Mouse (Mus musculus): ENCODE results near the gene Stx7. TPM values are rescaled to one million over a fixed set of nuclear protein-coding genes. Genes with fewer than 3 reads are reported as not detected.

The Stx7 gene
- 45.4 TPM for polyA plus RNA-seq (2017; shearing (Covaris generic))

GRCm38 (mm10) chr10:24149135-24149781 lies at the start of gene Stx7:
TSS of gene Stx7 (plus strand) at chr10:24149302.

DNA sequence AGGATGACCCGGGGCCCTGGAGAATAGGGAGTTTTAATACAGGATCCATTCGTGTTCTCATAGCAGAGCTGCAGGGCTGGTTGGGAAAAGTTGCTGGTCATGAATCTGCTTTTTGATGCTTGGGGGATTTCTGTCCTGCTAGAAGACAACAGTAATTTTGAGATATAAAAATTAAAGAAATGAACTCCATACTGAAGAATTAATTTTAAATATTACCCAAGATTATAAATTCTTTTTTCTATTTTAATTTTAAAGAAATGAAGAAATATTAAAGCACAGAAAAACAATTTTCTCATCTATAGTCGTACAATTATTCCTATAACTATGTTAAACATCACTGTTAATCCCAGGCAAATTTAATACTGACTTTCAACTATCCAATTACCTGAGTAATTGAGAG lies 47.3 kb upstream of the Stx7 start, which contains the start of gene Taar8c:
Taar8c (minus strand) TSS at position 101 of the 400 bp plus-strand sequence.

GRCm38 (mm10) chr10:24109434-24109833 lies 39.7 kb upstream of the Stx7 start, which contains the start of gene Taar9:
TSS of gene Taar9 (minus strand) at chr10:24109534.

GRCm38 (mm10) chr10:24223449-24224143 lies 74.5 kb downstream of the Stx7 start, which contains the start of gene Moxd1:
TSS of gene Moxd1 (plus strand) at chr10:24223517.

Other genes with a start within 250 kb of the Stx7 start
- not detected for gene Taar1, start 228.9 kb upstream of the Stx7 start, polyA plus RNA-seq (2017; shearing (Covaris generic))
- gene Taar2, start 210.7 kb upstream of the Stx7 start, polyA plus RNA-seq (2017; shearing (Covaris generic)), result not detected
- not detected for gene Taar3, start 199.7 kb upstream of the Stx7 start, polyA plus RNA-seq (2017; shearing (Covaris generic))
- gene Taar4, start 188.8 kb upstream of the Stx7 start, polyA plus RNA-seq (2017; shearing (Covaris generic)), result not detected
- not detected for gene Taar5, start 178.6 kb upstream of the Stx7 start, polyA plus RNA-seq (2017; shearing (Covaris generic))
- not detected for gene Taar6, start 163.7 kb upstream of the Stx7 start, polyA plus RNA-seq (2017; shearing (Covaris generic))
- gene Taar7a, start 155.8 kb upstream of the Stx7 start, polyA plus RNA-seq (2017; shearing (Covaris generic)), result not detected
- gene Taar7b, start 149.4 kb upstream of the Stx7 start, polyA plus RNA-seq (2017; shearing (Covaris generic)), result not detected
- not detected for gene Taar7d, start 122.1 kb upstream of the Stx7 start, polyA plus RNA-seq (2017; shearing (Covaris generic))
- not detected for gene Taar7e, start 111.7 kb upstream of the Stx7 start, polyA plus RNA-seq (2017; shearing (Covaris generic))
- gene Taar7f, start 99.8 kb upstream of the Stx7 start, polyA plus RNA-seq (2017; shearing (Covaris generic)), result not detected
- not detected for gene Taar8a, start 72.8 kb upstream of the Stx7 start, polyA plus RNA-seq (2017; shearing (Covaris generic))
- gene Taar8b, start 57.0 kb upstream of the Stx7 start, polyA plus RNA-seq (2017; shearing (Covaris generic)), result not detected
- not detected for gene Taar8c, start 47.4 kb upstream of the Stx7 start, polyA plus RNA-seq (2017; shearing (Covaris generic))
- not detected for gene Taar9, start 39.8 kb upstream of the Stx7 start, polyA plus RNA-seq (2017; shearing (Covaris generic))
- gene Moxd1, start 74.2 kb downstream of the Stx7 start, polyA plus RNA-seq (2017; shearing (Covaris generic)), result not detected